Mouse (Mus musculus) layer of hippocampus, postnatal 36 days (tissue): Measurements from ENCODE around the gene Ttbk1. TPM values are rescaled to one million over a fixed set of nuclear protein-coding genes. Genes with fewer than 3 reads are reported as not detected.

ENCODE experiments used
- DNase-seq, 2 experiments: peaks; one replicate each; pipeline ENCODE4 v3.0.0; 2022
- total RNA-seq, 2 experiments: library from RNA; stranded (reverse); gene quantifications; 2 replicates each; pipeline ENCODE4 v1.2.3; 2021

The Ttbk1 gene
- total RNA-seq, 2 experiments from 2014 or later, result 114 to 118 TPM

- no peak for DNase-seq
Measured at GRCm38 (mm10) chr17:46408478-46408877, 79.0 kb downstream of the Ttbk1 start.

GRCm38 (mm10) chr17:46394631-46395030 lies 92.8 kb downstream of the Ttbk1 start:
- no peak for DNase-seq

DNA sequence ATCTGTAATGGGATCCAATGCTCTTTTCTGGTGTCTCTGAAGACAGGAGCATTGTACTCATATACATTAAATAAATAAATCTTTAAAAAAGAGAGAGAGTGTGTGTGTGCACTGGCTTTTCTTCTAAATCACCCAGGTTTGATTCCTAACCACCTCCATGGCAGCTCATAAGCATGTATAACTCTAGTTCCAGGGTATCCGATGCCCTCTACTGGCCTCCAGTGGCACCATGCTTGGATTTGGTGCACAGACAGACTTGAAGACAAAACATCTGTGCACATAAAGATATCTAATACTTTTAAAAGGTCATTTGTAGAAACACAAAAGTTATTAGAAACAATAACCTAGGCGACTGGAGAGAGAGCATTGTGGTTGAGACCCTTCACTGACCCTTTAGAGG lies 94.5 kb downstream of the Ttbk1 start:
- peak in 1 of 2 experiments; percentile 11 for DNase-seq

Other genes with a start within 250 kb of the Ttbk1 start
- gene Polr1c, start 239.6 kb downstream of the Ttbk1 start, total RNA-seq, result 10 to 100 TPM; 34.5 to 35.1 TPM
- 10 to 100 TPM; 78.7 to 92.4 TPM for gene Yipf3, start 239.6 kb downstream of the Ttbk1 start, total RNA-seq
- 10 to 100 TPM; 60.4 to 63.5 TPM for gene Lrrc73, start 234.1 kb downstream of the Ttbk1 start, total RNA-seq
- gene Tjap1, start 204.6 kb downstream of the Ttbk1 start, total RNA-seq, result 10 to 100 TPM; 50.4 to 72.7 TPM
- gene Dlk2, start 190.3 kb downstream of the Ttbk1 start, total RNA-seq, result 10 to 100 TPM; 46.9 to 52.4 TPM
- 1 to 10 TPM; 8.2 to 9.0 TPM for gene Abcc10, start 159.3 kb downstream of the Ttbk1 start, total RNA-seq
- gene Zfp318, start 103.9 kb downstream of the Ttbk1 start, total RNA-seq, result 10 to 100 TPM; 56.3 to 60.0 TPM
- 1 to 10 TPM; 8.1 to 8.4 TPM for gene Crip3, start 58.7 kb downstream of the Ttbk1 start, total RNA-seq
- under 1 TPM in 1 of 2 experiments, not detected in 1; 0.30 TPM for gene Slc22a7, start 49.2 kb downstream of the Ttbk1 start, total RNA-seq
- gene Dnph1, start 9.0 kb upstream of the Ttbk1 start, total RNA-seq, result 1 to 10 TPM; 4.9 to 7.1 TPM
- gene Cul9, start 58.7 kb upstream of the Ttbk1 start, total RNA-seq, result 10 to 100 TPM; 56.0 to 59.4 TPM
- gene Srf, start 68.5 kb upstream of the Ttbk1 start, total RNA-seq, result 10 to 100 TPM; 82.3 to 83.6 TPM
- 1 to 10 TPM; 8.5 to 9.6 TPM for gene Ptk7, start 141.8 kb upstream of the Ttbk1 start, total RNA-seq
- gene Klc4, start 158.3 kb upstream of the Ttbk1 start, total RNA-seq, result 10 to 100 TPM; 19.0 to 19.7 TPM
- 10 to 100 TPM; 45.3 to 50.7 TPM for gene Mrpl2, start 158.6 kb upstream of the Ttbk1 start, total RNA-seq
- 10 to 100 TPM; 18.4 to 20.0 TPM for gene Cul7, start 162.7 kb upstream of the Ttbk1 start, total RNA-seq
- gene Rrp36, start 186.7 kb upstream of the Ttbk1 start, total RNA-seq, result 10 to 100 TPM; 14.5 to 15.4 TPM
- 100 to 1,000 TPM in 1 of 2 experiments, 10 to 100 TPM in 1; 97.6 to 100 TPM for gene Mea1, start 191.1 kb upstream of the Ttbk1 start, total RNA-seq
- 100 to 1,000 TPM; 166 to 167 TPM for gene Klhdc3, start 193.2 kb upstream of the Ttbk1 start, total RNA-seq
- gene Ppp2r5d, start 217.4 kb upstream of the Ttbk1 start, total RNA-seq, result 10 to 100 TPM; 86.5 to 91.9 TPM
- 10 to 100 TPM; 54.6 to 56.6 TPM for gene Pex6, start 223.8 kb upstream of the Ttbk1 start, total RNA-seq
- not detected for gene Gnmt, start 241.5 kb upstream of the Ttbk1 start, total RNA-seq